Mouse (Mus musculus) frontal cortex, adult 2 months (tissue): ENCODE measurements around the gene Isl1. TPM values are rescaled to one million over a fixed set of nuclear protein-coding genes. Genes with fewer than 3 reads are reported as not detected.

Experiments used
- DNase-seq, 2 experiments: peaks; one replicate each; pipeline ENCODE4 v3.0.0; 2022; ENCODE audit warnings: low spot score in 1 of 2; ENCODE audit errors: extremely low spot score in 1 of 2
- polyA plus RNA-seq: library from polyadenylated mRNA; depleted of rRNA; stranded (reverse); fragments of >200 nt; gene quantifications from 2 replicates; pipeline ENCODE4 v1.2.3, GENCODE M21; 2012

Isl1 gene
- polyA plus RNA-seq, 1 experiment, result 0.54 TPM

DNA sequence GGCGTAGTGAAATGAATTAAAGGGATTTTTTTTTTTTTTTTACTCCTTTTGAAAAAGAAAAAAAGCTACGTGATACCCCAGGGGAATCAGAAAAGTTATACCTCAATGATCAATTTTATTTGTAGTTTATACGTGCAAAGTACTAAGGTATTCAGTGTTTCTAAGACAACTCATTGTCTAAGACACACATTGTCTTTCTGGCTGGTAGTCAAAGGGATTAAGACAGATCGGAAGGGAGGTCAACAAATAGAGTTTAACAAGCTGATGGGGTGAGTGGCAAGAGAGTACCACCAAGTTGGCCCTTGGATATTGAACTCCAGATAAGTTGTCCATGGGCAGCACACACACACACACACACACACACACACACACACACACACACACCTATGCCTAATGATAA lies 14.1 kb downstream of the Isl1 start:
- DNase-seq, result no peak

DNA sequence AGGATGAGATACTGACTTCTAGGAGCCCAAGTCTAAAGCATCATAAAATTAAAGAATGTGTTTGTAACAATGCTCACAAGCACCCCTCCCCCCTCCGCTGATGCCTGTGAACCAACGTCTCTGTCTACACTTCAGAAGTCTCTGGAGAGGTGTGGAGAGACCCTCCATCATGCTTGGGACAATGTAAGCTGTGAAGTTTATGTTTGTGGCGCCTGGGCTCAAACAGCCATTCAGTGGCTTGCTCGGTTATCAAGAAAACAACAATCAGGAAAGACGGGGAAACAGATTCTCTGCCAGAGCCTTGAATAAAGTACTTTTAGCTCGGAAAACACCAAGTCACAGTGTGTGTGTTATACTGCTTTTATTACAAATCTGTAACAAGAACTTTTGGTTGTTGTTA lies 14.8 kb downstream of the Isl1 start:
- DNase-seq, result no peak

DNA sequence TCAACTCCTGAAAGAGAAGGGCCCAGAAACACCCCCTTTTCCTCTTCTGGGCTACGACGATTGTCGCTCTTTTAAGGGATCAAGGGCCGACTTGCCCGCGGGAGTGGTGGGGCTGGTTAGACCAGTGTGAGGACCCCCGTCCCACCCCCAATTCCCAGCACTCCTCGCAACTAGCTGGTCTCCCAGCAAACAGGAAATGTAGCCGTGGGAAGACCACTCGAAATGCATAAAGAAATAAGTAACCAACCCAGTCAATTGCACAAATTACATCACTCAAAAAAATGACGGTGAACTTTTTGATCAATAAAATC lies 15.4 kb downstream of the Isl1 start:
- no peak for DNase-seq

DNA sequence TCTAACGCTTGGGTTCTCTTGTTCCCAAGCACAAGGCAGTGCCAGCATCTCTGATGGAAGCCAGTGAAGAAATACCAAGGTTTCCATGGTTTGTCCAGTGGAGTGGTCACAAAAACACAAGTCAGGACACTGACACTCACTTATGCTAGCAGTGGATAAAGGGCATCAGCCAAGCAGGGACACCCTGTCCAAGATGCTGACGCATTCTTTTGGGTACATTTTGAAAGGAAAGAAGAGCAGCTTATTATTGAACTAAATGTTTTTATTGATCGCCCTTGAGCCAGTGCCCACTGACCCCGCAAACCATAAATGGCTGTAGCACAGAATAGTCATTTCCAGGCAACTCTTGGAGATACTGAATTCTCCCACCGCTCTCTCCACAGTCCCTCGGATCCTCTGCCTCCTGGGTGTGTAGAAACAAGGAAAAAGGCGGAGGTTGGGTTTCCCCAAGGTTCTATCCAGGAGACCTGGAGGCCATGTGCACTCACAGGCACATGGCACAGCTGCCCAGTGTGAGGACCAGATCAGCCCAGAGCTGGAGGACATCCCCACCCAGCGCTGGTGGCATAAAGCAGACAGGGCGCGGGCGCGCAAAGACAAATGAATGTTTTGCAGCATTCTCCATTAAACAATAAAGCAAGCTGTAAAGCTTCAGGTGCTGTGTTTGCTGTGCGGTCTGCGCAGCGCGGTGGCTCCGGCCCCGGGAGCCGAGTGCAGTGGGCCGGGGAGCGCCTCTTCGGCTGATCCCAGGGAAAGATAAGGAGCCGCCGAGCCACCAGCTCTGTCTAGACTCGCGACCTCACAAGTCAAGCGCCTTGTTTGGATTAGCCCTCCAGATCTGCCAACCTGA lies 16.0 kb downstream of the Isl1 start:
- no peak for DNase-seq

DNA sequence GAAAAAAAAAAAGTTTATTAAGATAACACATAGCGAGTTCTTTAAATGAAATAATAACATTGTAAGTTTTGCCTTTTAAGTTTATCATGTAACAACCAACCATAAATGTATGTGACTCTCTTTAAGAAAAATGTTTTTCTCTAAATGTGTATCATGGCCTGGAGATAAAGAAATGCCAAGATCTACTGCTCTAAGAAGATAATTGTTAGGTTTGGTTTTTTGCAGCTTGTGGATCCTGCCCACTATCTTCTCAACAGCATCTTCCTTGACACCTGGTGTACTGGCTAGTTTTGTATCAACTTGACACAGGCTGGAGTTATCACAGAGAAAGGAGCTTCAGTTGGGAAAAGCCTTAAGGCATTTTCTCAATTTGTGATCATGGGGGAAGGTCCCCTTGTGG lies 19.8 kb downstream of the Isl1 start:
- no peak for DNase-seq

DNA sequence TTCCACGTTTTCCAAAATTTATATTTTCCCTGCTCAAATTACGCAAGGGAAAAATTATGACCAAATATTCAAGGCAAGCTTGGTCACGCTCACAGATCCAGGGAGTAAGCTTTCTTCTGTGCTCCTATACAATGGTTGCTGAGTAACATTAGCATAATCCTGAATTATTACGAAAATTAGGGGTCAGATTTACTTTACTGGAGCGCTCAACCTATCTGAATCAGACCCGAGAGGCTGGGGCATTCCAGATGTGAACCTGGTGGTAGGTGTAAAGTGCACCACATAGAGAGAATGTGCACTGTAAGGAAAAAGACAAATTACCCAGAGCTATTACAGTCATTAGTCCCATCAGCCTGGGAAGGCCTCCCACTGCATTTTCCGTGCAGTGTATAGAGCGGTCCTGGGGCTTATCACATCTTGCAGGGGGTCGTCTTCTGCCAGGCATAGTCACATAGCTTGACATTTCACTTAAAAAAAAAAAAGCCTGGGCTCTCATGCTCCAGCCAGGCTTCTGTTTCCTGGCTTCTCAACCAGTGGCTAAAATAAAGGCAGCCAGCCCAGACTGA lies 30.2 kb downstream of the Isl1 start:
- no peak for DNase-seq
